Mouse (Mus musculus) WW6 (cell line): ENCODE results near the gene Paqr8.
"Not testable (repeated sequence)": the region's sequence is repeated elsewhere in the genome, so short reads cannot be mapped to it uniquely, and the experiment has no call there.

Source experiments
- DNase-seq: peaks from one replicate; pipeline ENCODE4 v3.0.0-alpha.2; 2013; ENCODE audit warnings: low read depth, low spot score

Paqr8 gene

GRCm38 (mm10) chr1:20912115-20912514 is 21.7 kb downstream of the Paqr8 start:
- DNase-seq, result no peak

- no peak for DNase-seq
These were observed 22.2 kb downstream of the Paqr8 start for GRCm38 (mm10) chr1:20912527-20913171.

- DNase-seq, result no peak
These were observed 24.4 kb downstream of the Paqr8 start for GRCm38 (mm10) chr1:20914769-20915168.

GRCm38 (mm10) chr1:20915608-20916007 is 25.2 kb downstream of the Paqr8 start:
- no peak for DNase-seq

GRCm38 (mm10) chr1:20917496-20918050 is 27.2 kb downstream of the Paqr8 start:
- DNase-seq, result no peak

- no peak for DNase-seq
These were observed 29.3 kb downstream of the Paqr8 start for GRCm38 (mm10) chr1:20919728-20920127.

- DNase-seq, result no peak
These were observed 30.7 kb downstream of the Paqr8 start for GRCm38 (mm10) chr1:20921081-20921528.

- no peak for DNase-seq
These were observed 32.4 kb downstream of the Paqr8 start for GRCm38 (mm10) chr1:20922612-20923399.

GRCm38 (mm10) chr1:20925324-20925723 is 34.9 kb downstream of the Paqr8 start:
- DNase-seq, result not testable (repeated sequence)

- no peak for DNase-seq
These were observed 35.5 kb downstream of the Paqr8 start for GRCm38 (mm10) chr1:20925926-20926325.

- no peak for DNase-seq
These were observed 36.0 kb downstream of the Paqr8 start for GRCm38 (mm10) chr1:20926376-20926775.

GRCm38 (mm10) chr1:20928487-20928886 is 38.1 kb downstream of the Paqr8 start:
- DNase-seq, result no peak

GRCm38 (mm10) chr1:20933457-20933856 is 43.1 kb downstream of the Paqr8 start:
- no peak for DNase-seq

GRCm38 (mm10) chr1:20935106-20935505 is 44.7 kb downstream of the Paqr8 start:
- DNase-seq, result no peak

GRCm38 (mm10) chr1:20939046-20939445 is 48.6 kb downstream of the Paqr8 start:
- no peak for DNase-seq

GRCm38 (mm10) chr1:20940151-20940550 is 49.7 kb downstream of the Paqr8 start:
- no peak for DNase-seq

GRCm38 (mm10) chr1:20941322-20941721 is 50.9 kb downstream of the Paqr8 start:
- DNase-seq, result no peak

- no peak for DNase-seq
These were observed 51.5 kb downstream of the Paqr8 start for GRCm38 (mm10) chr1:20941857-20942256.

GRCm38 (mm10) chr1:20943016-20943415 is 52.6 kb downstream of the Paqr8 start:
- DNase-seq, result no peak

GRCm38 (mm10) chr1:20951300-20951763 is 60.9 kb downstream of the Paqr8 start, which contains the start of gene Efhc1:
Efhc1 (plus strand) TSS chr1:20951626.
- DNase-seq, result peak; percentile 83

- no peak for DNase-seq
These were observed 61.4 kb downstream of the Paqr8 start for GRCm38 (mm10) chr1:20951799-20952198.

- no peak for DNase-seq
These were observed 64.5 kb downstream of the Paqr8 start for GRCm38 (mm10) chr1:20954876-20955275.
